Mouse (Mus musculus) liver, embryonic 14.5 days (tissue): Measurements from ENCODE around the gene Abcb10. TPM values are rescaled to one million over a fixed set of nuclear protein-coding genes. Genes with fewer than 3 reads are reported as not detected.
"Not testable (repeated sequence)": the region's sequence is repeated elsewhere in the genome, so short reads cannot be mapped to it uniquely, and the experiment has no call there.

Source experiments
- ATAC-seq: fragments of 200-750 bp; cut with Nextera tagmentation; 2 replicates; pipeline ENCODE4 v1.8.0; 2017; ENCODE audit warnings: moderate number of reproducible peaks, mild to moderate bottlenecking, moderate library complexity; ENCODE audit not compliant: insufficient read depth
- DNase-seq, 3 experiments: peaks; one replicate each; pipeline ENCODE4 v3.0.0-alpha.2; 2012 to 2013; ENCODE audit warnings: low read depth in 3 of 3, low spot score in 3 of 3
- H3K27ac ChIP-seq: fragments of 300-500 bp; sonication (generic); 2 replicates; pipeline ENCODE4 v1.5.1; 2014; ENCODE audit warnings: moderate library complexity, mild to moderate bottlenecking, control low read depth, inconsistent platforms
- H3K27me3 ChIP-seq: fragments of 300-500 bp; sonication (generic); 2 replicates; pipeline ENCODE4 v1.6.1; 2014; ENCODE audit warnings: mild to moderate bottlenecking, low read length, moderate library complexity; ENCODE audit not compliant: control insufficient read depth, insufficient read depth
- H3K36me3 ChIP-seq: fragments of 300-500 bp; sonication (generic); replicated peaks from 2 replicates; pipeline ENCODE4 v1.6.1; 2014; ENCODE audit warnings: low read depth; ENCODE audit not compliant: control insufficient read depth, insufficient read depth
- H3K4me1 ChIP-seq, 2 experiments: fragments of 200-500 bp in 1 of 2; fragments of 300-500 bp in 1 of 2; sonication (generic) in 1 of 2; replicated peaks; 2 replicates each; pipeline ENCODE4 v1.6.1; 2012 to 2014; ENCODE audit warnings: antibody characterized with exemption in 1 of 2, inconsistent platforms in 1 of 2, low read length in 1 of 2; ENCODE audit not compliant: control insufficient read depth in 2 of 2, insufficient read depth in 2 of 2
- H3K4me2 ChIP-seq: fragments of 300-500 bp; sonication (generic); 2 replicates; pipeline ENCODE4 v1.6.1; 2014; ENCODE audit warnings: low read depth, mild to moderate bottlenecking, control low read depth, moderate library complexity
- H3K4me3 ChIP-seq, 2 experiments: fragments of 200-500 bp in 1 of 2; fragments of 300-500 bp in 1 of 2; sonication (generic) in 1 of 2; 2 replicates each; pipeline ENCODE4 v1.5.1; 2012 to 2014; ENCODE audit warnings: low read depth in 2 of 2, low read length in 2 of 2, mild to moderate bottlenecking in 2 of 2, control low read depth in 1 of 2, inconsistent platforms in 1 of 2, moderate library complexity in 1 of 2; ENCODE audit not compliant: insufficient read depth in 1 of 2
- H3K9ac ChIP-seq: fragments of 300-500 bp; sonication (generic); replicated peaks from 2 replicates; pipeline ENCODE4 v1.6.1; 2014; ENCODE audit warnings: mild to moderate bottlenecking, control low read depth, moderate library complexity
- H3K9me3 ChIP-seq: fragments of 300-500 bp; sonication (generic); 2 replicates; pipeline ENCODE4 v1.6.1; 2016; ENCODE audit warnings: low read length, mixed read lengths; ENCODE audit not compliant: control insufficient read depth
- CTCF ChIP-seq: IDR thresholded peaks from 2 replicates; pipeline ENCODE4 v1.5.1; 2016; ENCODE audit warnings: antibody characterized with exemption, low read depth, control low read depth
- EP300 ChIP-seq: IDR thresholded peaks from 2 replicates; pipeline ENCODE4 v1.6.1; 2016; ENCODE audit warnings: antibody characterized with exemption, low read depth
- WGBS: fragments of 180-500 bp; shearing (Covaris S2); extraction: QIAGEN DNeasy Blood & Tissue Kit; methylation state at CpG from one replicate; pipeline ENCODE4 v1.1.7; 2014; ENCODE audit not compliant: insufficient replicate concordance; 5-methylcytosine and 5-hydroxymethylcytosine counted together
- polyA plus RNA-seq, 2 experiments: library from polyadenylated mRNA; depleted of rRNA in 1 of 2; stranded (reverse) in 1 of 2; unstranded in 1 of 2; fragments of >200 nt; fragmentation: Nextera tagmentation in 1 of 2; extraction: Ambion mirVana in 1 of 2; gene quantifications; 2 replicates each; pipeline versions ENCODE4 v1.2.1 to v1.2.3; 2012 to 2014

Gene Abcb10
- polyA plus RNA-seq (2012; rRNA removed) (71.8 and 83.0 TPM in 2 replicates), polyA plus RNA-seq (2014; fragmentation: Nextera tagmentation; extraction: Ambion mirVana) (129 and 144 TPM in 2 replicates)

DNA sequence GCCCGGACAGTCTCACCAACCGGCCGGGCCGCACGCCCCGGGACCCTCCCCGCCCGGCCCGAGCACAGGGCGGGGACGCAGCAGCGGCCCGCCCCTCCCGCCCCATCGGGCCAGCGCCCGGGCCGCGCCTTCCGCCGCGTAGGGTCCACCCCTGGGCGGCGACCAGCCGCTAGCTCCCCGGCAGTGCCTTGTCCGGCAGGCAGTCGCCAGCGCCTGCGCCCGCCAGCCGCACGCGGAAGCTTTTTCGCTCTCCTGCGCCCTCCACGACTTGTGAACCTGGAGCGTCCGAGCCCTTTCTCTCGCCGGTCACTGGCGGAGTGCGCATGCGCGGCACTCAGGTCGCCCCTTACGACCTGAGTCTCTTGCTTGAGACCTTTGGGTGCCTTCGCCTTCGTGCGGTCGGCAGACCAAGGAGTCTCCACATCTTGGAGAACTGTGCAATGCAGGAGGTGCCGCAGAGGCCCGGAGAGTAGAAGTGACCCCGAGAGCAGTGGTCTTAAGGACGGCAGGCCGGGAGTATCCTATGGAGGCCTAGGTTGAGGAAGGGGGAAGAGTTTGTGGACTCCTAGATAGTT is at the start of gene Abcb10:
TSS of gene Abcb10 (minus strand) at position 297 of the 575 bp plus-strand sequence.
- H3K4me2 ChIP-seq = peak within 1 kb of the TSS; percentile 78
- TF ChIP-seq CTCF (0 out of 2 replicates have a peak, but pooled peaks have one; percentile 6), EP300 (peak; percentile 26; the same call in 1 of the 2 replicates)
- H3K4me3 ChIP-seq = peak within 1 kb of the TSS; percentile 92 to 100
- peak within 1 kb of the TSS; percentile 100 for H3K9ac ChIP-seq
- no peaks in the 10 kb centered on the region for H3K9me3 ChIP-seq
- H3K36me3 ChIP-seq = peaks cover 33% of the 10 kb centered on the region
- H3K27me3 ChIP-seq = no peaks in the 10 kb centered on the region
- ATAC-seq (peak; percentile 81), DNase-seq (peak; percentile 74 to 78 (median 75))
- H3K4me1 ChIP-seq = peaks cover 39 to 47% of the 10 kb centered on the region in 2 experiments
- WGBS = under 1% methylated on average over 55 of the region's 56 CpGs
- H3K27ac ChIP-seq = peak within 1 kb of the TSS; percentile 99

DNA sequence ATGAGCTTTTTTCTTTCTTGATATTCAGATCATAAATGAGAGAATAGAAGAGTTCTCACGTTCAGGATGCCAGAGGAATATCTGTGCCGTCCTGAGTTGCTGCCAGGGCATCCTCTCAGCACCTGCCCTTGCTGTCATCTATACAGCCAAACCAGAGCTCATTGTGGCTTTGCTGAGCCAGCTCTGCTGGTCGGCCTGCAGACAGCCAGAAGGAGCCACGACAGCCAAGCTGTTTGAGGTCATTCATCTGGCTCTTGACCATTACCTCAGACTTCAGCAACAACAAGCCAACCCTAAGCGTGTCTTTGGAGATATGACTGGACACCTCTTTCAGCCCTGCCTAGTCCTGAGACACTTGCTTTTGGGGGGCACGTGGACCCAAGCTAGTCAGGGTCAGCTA is 44.9 kb upstream of the Abcb10 start:
- no peaks in the 10 kb centered on the region for H3K27me3 ChIP-seq
- H3K4me3 ChIP-seq = no peak overlapping the region
- WGBS = 76% methylated on average over 6 of the region's 6 CpGs
- H3K4me2 ChIP-seq = no peak overlapping the region
- H3K4me1 ChIP-seq = no peaks in the 10 kb centered on the region
- peaks cover 59% of the 10 kb centered on the region for H3K36me3 ChIP-seq
- no peak overlapping the region for H3K9ac ChIP-seq
- DNase-seq = no peak
- TF ChIP-seq EP300 (no peak), CTCF (no peak)
- H3K27ac ChIP-seq = no peak overlapping the region
- ATAC-seq = no peak
- H3K9me3 ChIP-seq = no peaks in the 10 kb centered on the region

DNA sequence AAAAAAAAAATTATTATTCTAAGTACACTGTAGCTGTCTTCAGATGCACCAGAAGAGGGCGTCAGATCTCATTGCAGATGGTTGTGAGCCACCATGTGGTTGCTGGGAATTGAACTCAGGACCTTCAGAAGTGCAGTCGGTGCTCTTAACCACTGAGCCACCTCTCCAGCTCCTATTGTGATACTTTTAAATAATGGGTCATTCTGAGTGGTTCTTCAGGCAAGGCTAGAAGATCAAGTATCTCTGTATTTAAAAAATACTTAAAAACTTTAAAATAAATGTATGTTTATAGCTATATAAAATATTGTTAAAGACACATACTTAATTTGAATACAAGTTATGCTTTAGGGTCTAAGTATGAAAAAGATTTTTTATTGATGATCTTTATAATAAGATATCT is 43.3 kb upstream of the Abcb10 start:
- ATAC-seq, H3K4me1 ChIP-seq, H3K27me3 ChIP-seq, DNase-seq, H3K27ac ChIP-seq, H3K9ac ChIP-seq, H3K4me3 ChIP-seq, H3K4me2 ChIP-seq, H3K9me3 ChIP-seq: not testable (repeated sequence)
- 0 out of 2 replicates have a peak, but pooled peaks have one; percentile 9 for TF ChIP-seq CTCF
- WGBS = 55% methylated on average over 2 of the region's 2 CpGs
- H3K36me3 ChIP-seq = peaks cover 59% of the 10 kb centered on the region

DNA sequence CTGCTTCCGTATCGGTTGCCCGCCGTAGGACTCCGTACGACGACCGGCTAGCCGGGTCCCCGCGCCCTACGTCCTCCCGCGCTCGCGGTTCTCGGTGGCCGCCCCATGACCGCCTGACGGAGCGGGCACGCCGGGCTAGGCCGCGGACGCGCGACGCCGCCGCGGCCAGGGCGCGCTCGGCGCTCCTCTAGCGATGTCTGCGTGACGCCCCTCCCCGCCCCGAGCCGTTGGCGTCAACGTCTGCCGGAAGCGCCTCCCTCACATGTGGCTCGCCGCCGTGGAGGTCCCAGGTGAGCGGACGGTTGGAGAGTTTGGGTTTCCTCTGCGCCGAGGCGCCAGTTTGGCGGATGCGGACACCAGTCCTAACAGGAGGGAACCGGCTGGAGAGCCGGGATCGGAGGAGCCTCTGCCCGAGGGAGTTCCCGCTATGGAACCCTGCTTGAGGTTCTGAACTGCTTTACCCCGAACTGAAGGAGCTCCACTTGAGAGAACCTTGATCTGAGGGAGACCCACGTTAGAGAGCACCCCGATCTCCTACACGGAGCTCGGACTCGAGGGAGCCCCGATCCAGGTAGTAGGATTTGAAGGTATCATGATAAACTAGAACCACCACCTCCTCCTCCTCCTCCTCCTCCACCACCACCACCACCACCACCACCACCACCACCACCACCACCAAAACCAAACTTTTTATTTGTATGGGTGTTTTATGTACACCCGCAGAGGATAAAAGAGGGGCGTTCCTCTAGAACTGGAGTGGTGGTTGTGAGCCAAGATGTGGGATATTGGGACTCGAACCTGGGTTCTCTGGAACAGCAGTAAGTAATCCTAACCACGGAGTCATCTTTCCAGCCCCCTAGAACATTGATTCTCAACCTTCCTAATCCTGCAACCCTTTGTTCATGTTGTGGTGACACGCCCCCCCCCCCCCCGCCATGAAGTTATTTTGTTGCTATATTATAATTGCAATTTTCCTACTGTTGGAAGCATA is 38.6 kb upstream of the Abcb10 start, which contains the start of the genes Taf5l and Urb2:
TSS of gene Taf5l (minus strand) at position 161 of the 991 bp plus-strand sequence.
TSS of gene Urb2 (plus strand) at position 272 of the 991 bp plus-strand sequence.
- under 1% methylated on average over 69 of the region's 74 CpGs for WGBS
- Histone ChIP-seq H3K4me3 (peak within 1 kb of the TSS; percentile 93 to 99), H3K9me3 (no peaks in the 10 kb centered on the region), H3K4me2 (peak within 1 kb of the TSS; percentile 97), H3K36me3 (peaks cover 20% of the 10 kb centered on the region), H3K4me1 (peaks cover 33% of the 10 kb centered on the region in 2 experiments), H3K27ac (peak within 1 kb of the TSS; percentile 80), H3K27me3 (no peaks in the 10 kb centered on the region), H3K9ac (peak within 1 kb of the TSS; percentile 92)
- TF ChIP-seq CTCF (no peak), EP300 (no peak; the same call in 1 of the 2 replicates)
- peak; percentile 78 for DNase-seq
- ATAC-seq = peak; percentile 88
